Mouse (Mus musculus): ENCODE data around the gene Icam4. TPM values are rescaled to one million over a fixed set of nuclear protein-coding genes. Genes with fewer than 3 reads are reported as not detected.
"Not testable (repeated sequence)": the region's sequence is repeated elsewhere in the genome, so short reads cannot be mapped to it uniquely, and the experiment has no call there.

The Icam4 gene
- total and polyA plus RNA-seq, 3 experiments, result 0.84 to 1.4 (median 1.0) TPM

DNA sequence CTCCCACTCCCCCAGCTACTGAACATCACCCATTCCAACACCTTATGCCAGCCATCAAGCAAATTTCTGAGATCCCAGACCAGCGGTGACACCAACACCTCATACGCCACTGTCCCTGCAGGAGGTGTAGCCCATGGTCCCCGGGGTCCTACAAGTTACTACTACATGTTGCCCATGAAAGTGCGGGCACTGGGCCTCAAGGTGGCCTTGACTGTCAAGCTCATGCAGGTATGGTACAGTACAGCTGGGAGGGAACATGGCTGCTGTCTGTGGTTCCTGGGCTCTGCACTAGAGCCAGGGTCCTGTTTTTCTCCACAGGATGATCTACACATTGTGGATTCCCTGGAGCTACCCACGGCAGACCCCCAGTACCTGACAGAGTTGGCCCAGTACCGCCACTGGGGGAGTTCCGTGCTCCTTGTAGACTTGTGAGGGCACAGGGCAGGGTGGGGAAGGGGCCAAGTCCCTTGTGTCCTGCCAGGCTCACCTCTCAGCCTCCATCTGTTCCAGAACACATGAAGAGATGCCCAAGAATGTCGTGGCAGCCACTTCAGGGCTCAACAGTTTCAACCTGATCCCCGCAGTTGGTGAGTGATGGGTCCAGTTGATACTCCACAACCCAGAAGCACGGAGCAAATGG is 21.7 kb upstream of the Icam4 start:
- Histone ChIP-seq H3K27ac (no peak overlapping the region), H3K4me3 (no peak overlapping the region), H3K79me2 (replicated peaks; ENCODE audit: control insufficient read depth, insufficient read depth, low read length) (no peaks in the 10 kb centered on the region), H3K27me3 (ENCODE audit: control insufficient read depth, insufficient read depth, low read length) (no peaks in the 10 kb centered on the region), H3K9ac (ENCODE audit: low read depth, low read length) (no peak overlapping the region), H3K4me1 (ENCODE audit: control insufficient read depth, insufficient read depth, low read length) (peaks cover 8% of the 10 kb centered on the region), H3K36me3 (ENCODE audit: control insufficient read depth, insufficient read depth, low read length) (no peaks in the 10 kb centered on the region)
- no peak for TF ChIP-seq CTCF (IDR thresholded peaks at IDR 0.05)
- intact Hi-C loops (cut with DNase I), result loop anchor here (10.0 kb wide), 1 partner anchor 127 kb away; the partner anchor contains the start of gene Tyk2
- no peak for DNase-seq
- 93% methylated on average over 10 of the region's 10 CpGs for WGBS

DNA sequence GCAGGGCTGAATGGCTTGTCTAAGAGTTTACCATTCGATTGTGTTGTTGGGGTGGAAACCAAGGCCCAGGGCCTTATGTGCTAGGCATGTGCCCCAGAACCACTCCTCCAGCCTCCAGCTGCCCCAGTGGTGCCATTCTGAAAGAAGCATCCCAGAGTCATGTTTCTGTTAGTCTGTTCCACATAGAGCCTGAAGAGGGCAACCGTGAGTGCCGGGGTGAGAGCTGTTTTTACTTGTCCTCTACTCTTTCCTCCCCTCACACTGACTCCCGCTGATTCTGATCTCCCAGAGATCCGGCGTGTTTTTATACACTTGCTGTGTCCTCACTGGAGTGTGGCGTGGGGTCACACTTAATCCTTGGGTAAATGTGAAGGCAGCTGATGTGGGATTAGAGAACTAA is 21.2 kb upstream of the Icam4 start:
- no peak for DNase-seq
- no peak overlapping the region for H3K4me3 ChIP-seq
- TF ChIP-seq CTCF (IDR thresholded peaks at IDR 0.05), result peak; percentile 47
- TF ChIP-seq EP300 (IDR thresholded peaks at IDR 0.05; ENCODE audit: insufficient read depth, low read depth, low read length), result no peak
- intact Hi-C loops (cut with DNase I), result loop anchor here (10.0 kb wide), 1 partner anchor 127 kb away; the partner anchor contains the start of gene Tyk2
- H3K27me3 ChIP-seq (ENCODE audit: control insufficient read depth, insufficient read depth, low read length), result no peaks in the 10 kb centered on the region
- H3K4me1 ChIP-seq (ENCODE audit: control insufficient read depth, insufficient read depth, low read length), result peaks cover 8% of the 10 kb centered on the region
- 85% methylated on average over 7 of the region's 7 CpGs for WGBS
- H3K79me2 ChIP-seq (replicated peaks; ENCODE audit: control insufficient read depth, insufficient read depth, low read length), result no peaks in the 10 kb centered on the region
- H3K36me3 ChIP-seq (ENCODE audit: control insufficient read depth, insufficient read depth, low read length), result no peaks in the 10 kb centered on the region
- no peak overlapping the region for H3K27ac ChIP-seq
- no peak overlapping the region for H3K9ac ChIP-seq (ENCODE audit: low read depth, low read length)

DNA sequence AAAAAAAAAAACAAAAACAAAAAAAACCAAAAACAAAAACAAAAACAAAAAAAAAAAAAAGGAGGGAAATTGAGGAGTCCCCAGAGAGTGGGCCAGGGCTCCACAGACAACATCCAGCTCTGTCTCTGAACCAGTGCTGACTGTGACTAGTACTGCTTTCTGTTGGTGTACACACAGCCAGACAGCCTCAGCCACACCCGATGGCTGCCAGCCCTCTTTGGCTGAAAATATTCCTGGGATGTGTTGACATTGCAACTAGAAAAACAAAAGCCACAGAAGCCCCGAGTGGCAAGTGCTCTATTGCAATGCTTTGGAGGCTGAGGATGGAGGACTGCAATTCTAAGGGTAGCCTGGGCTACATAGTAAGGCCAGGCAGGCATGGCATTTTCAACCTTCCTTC is 18.8 kb upstream of the Icam4 start:
- Histone ChIP-seq H3K9ac (ENCODE audit: low read depth, low read length) (no peak overlapping the region), H3K27ac (peak overlapping the region; percentile 43; the same call in 1 of the 2 replicates), H3K36me3 (ENCODE audit: control insufficient read depth, insufficient read depth, low read length) (no peaks in the 10 kb centered on the region), H3K4me1 (ENCODE audit: control insufficient read depth, insufficient read depth, low read length) (peaks cover 7% of the 10 kb centered on the region), H3K79me2 (replicated peaks; ENCODE audit: control insufficient read depth, insufficient read depth, low read length) (no peaks in the 10 kb centered on the region), H3K4me3 (no peak overlapping the region), H3K27me3 (ENCODE audit: control insufficient read depth, insufficient read depth, low read length) (no peaks in the 10 kb centered on the region)
- peak; percentile 55 to 67 for DNase-seq
- WGBS, result 13% methylated on average over 2 of the region's 2 CpGs
- TF ChIP-seq EP300 (IDR thresholded peaks at IDR 0.05; ENCODE audit: insufficient read depth, low read depth, low read length) (no peak), CTCF (IDR thresholded peaks at IDR 0.05) (no peak), POLR2A (IDR thresholded peaks at IDR 0.05; ENCODE audit: insufficient read depth, low read depth, low read length) (no peak)
- intact Hi-C loops (cut with DNase I), result no loop called here

DNA sequence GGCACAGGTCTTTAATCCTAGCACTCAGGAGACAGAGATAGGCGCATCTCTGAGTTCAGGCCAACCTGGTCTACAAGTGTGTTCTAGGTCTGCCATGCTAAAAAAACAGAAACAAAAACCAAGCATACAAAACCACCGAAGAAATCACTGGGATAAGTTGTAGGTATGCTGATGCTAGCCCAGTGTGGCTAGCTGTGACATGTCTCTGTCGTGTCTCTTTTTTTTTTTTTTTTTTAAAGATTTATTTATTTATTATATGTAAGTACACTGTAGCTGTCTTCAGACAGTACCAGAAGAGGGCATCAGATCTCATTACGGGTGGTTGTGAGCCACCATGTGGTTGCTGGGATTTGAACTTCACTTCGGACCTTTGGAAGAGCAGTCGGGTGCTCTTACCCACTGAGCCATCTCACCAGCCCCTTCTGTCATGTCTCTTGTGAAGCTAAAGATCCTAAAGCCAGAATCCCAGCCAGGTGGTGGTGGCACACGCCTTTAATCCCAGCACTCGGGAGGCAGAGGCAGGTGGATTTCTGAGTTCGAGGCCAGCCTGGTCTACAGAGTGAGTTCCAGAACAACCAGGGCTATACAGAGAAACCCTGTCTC is 18.1 kb upstream of the Icam4 start:
- H3K36me3 ChIP-seq (ENCODE audit: control insufficient read depth, insufficient read depth, low read length); H3K79me2 ChIP-seq (replicated peaks; ENCODE audit: control insufficient read depth, insufficient read depth, low read length); DNase-seq; H3K27me3 ChIP-seq (ENCODE audit: control insufficient read depth, insufficient read depth, low read length); H3K9ac ChIP-seq (ENCODE audit: low read depth, low read length); intact Hi-C loops (cut with DNase I); H3K4me1 ChIP-seq (ENCODE audit: control insufficient read depth, insufficient read depth, low read length); H3K4me3 ChIP-seq: not testable (repeated sequence)
- peak overlapping the region; percentile 84 for H3K27ac ChIP-seq
- WGBS, result 70% methylated on average over 9 of the region's 9 CpGs
- 0 out of 2 replicates have a peak, but pooled peaks have one; percentile 8 for TF ChIP-seq CTCF (IDR thresholded peaks at IDR 0.05)

DNA sequence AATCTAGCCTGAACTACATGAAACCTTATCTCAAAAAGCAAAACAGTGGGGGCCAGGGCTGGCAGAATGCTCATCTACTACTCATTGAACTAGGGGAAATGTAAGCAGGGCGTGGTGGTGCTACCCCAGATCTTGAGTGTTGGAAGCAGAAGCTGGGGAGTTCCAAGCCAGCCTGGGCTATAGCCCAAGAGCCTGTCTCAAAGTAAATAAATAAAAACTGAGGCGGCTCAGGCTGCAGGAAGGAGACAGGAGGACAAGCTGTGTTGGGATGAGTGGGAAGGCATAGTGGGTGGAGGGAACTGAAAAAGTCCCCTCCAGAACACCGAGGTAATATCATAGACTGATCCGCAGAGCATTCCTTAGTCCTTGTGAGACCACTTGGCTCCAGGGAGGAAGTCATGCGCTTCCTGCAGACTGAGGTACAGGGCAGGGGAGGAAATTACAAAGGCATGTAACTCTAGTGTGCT is 17.3 kb upstream of the Icam4 start:
- H3K27ac ChIP-seq, result peak overlapping the region; percentile 84
- WGBS, result 27% methylated on average over 5 of the region's 5 CpGs
- H3K9ac ChIP-seq (ENCODE audit: low read depth, low read length), result no peak overlapping the region
- H3K4me3 ChIP-seq, result peak overlapping the region; percentile 9; the same call in 1 of the 2 replicates
- TF ChIP-seq EP300 (IDR thresholded peaks at IDR 0.05; ENCODE audit: insufficient read depth, low read depth, low read length) (0 out of 2 replicates have a peak, but pooled peaks have one; percentile 68), POLR2A (IDR thresholded peaks at IDR 0.05; ENCODE audit: insufficient read depth, low read depth, low read length) (peak; percentile 58), CTCF (IDR thresholded peaks at IDR 0.05) (no peak)
- peaks cover 9% of the 10 kb centered on the region for H3K4me1 ChIP-seq (ENCODE audit: control insufficient read depth, insufficient read depth, low read length)
- DNase-seq, result peak; percentile 69 to 71
- H3K36me3 ChIP-seq (ENCODE audit: control insufficient read depth, insufficient read depth, low read length), result no peaks in the 10 kb centered on the region
- H3K79me2 ChIP-seq (replicated peaks; ENCODE audit: control insufficient read depth, insufficient read depth, low read length), result no peaks in the 10 kb centered on the region
- H3K27me3 ChIP-seq (ENCODE audit: control insufficient read depth, insufficient read depth, low read length), result no peaks in the 10 kb centered on the region
- intact Hi-C loops (cut with DNase I), result no loop called here

DNA sequence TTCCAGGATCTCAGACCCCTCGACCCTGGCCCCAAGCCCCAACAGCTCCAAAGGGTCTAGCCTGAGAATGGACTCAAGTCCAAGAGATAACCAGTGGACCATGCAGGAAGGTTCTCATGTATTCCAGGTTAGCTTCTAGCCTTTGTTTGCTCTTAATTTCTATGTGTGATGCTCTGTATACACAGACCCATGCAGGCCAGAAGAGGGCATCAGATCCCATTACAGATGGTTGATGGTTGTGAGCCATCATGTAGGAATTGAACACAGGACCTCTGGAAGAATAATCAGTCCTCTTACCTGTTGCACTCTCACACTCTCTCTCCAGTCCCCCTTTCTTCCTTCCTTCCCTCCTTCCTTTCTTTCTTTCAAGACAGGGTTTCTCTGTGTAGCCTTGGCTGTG is 16.8 kb upstream of the Icam4 start:
- 11% methylated on average over 1 of the region's 1 CpGs for WGBS
- no peaks in the 10 kb centered on the region for H3K27me3 ChIP-seq (ENCODE audit: control insufficient read depth, insufficient read depth, low read length)
- H3K4me3 ChIP-seq, result no peak overlapping the region; the same call in 1 of the 2 replicates
- intact Hi-C loops (cut with DNase I), result no loop called here
- no peak overlapping the region for H3K9ac ChIP-seq (ENCODE audit: low read depth, low read length)
- H3K27ac ChIP-seq, result peak overlapping the region; percentile 84
- no peak for DNase-seq
- peaks cover 12% of the 10 kb centered on the region for H3K4me1 ChIP-seq (ENCODE audit: control insufficient read depth, insufficient read depth, low read length)
- no peaks in the 10 kb centered on the region for H3K36me3 ChIP-seq (ENCODE audit: control insufficient read depth, insufficient read depth, low read length)
- no peaks in the 10 kb centered on the region for H3K79me2 ChIP-seq (replicated peaks; ENCODE audit: control insufficient read depth, insufficient read depth, low read length)
- TF ChIP-seq CTCF (IDR thresholded peaks at IDR 0.05) (peak; percentile 36), POLR2A (IDR thresholded peaks at IDR 0.05; ENCODE audit: insufficient read depth, low read depth, low read length) (no peak)

All from heart, adult 2 months (tissue).